Mouse (Mus musculus): Measurements from ENCODE around the gene Olfr1251. TPM values are rescaled to one million over a fixed set of nuclear protein-coding genes. Genes with fewer than 3 reads are reported as not detected.
"Not testable (repeated sequence)": the region's sequence is repeated elsewhere in the genome, so short reads cannot be mapped to it uniquely, and the experiment has no call there.

Gene Olfr1251
- total RNA-seq (2021): not detected in 2 replicates
- long read RNA-seq: 0 reads

DNA sequence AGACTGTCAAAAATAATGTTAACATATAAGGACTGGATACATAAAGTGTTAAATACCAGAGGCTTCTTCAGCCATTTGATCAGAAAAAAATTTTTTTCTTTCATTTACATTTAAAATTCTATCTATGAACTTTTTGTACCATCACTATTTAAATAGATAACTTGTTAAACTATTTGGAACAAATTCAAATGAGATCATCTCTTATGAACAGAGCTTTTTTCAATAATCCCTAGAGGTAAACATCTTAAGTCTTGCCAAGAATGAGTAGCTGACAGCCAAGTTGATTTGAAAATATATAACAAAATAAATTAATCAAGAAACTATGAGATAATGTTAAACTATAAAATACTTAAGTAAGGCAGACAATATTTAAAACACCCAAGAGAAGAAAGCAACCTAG is at the start of gene Olfr1251:
TSS of gene Olfr1251 (minus strand) at position 101 of the 400 bp plus-strand sequence.
- no peak for DNase-seq

DNA sequence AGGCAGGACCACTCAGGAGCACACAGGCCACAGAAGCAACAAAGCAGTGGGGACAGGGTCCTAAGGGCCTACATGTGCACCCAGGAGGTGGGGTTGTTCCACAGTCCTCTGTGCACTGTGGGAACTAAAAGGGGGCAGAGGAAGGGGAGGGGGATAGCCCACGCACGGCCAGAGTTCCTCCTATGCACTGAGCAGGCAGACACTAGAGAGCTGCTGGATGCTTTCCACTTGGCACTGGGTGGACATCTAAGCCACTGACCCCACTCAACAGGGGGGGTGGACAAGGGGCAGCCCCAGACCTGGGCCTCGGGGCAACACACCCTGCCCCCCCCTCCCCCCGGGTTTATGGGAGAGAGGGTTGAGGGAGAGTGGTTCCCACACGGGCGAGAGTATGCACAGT is 20.2 kb upstream of the Olfr1251 start:
- DNase-seq: no peak

DNA sequence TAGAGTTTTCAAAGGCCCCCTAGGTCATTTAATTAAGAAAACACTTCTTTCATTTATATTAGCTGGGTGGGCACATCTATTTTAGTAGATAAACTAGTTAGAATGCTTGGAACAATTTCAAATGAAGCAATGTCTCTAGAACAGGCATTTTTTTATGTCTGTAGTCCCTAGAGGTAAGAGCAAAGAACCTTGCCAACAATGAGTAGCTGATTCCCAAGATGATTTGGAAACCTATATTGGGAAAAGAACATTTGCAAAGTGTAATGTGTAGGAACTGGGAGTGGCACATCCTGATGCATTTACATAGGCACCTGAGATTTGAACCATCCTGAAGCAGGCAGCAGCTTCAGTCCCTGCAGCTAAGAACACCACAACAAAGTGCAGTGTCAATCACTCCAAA is 10.4 kb downstream of the Olfr1251 start, which contains the start of gene Olfr1250:
TSS of gene Olfr1250 (minus strand) at position 101 of the 400 bp plus-strand sequence.
- no peak for DNase-seq

DNA sequence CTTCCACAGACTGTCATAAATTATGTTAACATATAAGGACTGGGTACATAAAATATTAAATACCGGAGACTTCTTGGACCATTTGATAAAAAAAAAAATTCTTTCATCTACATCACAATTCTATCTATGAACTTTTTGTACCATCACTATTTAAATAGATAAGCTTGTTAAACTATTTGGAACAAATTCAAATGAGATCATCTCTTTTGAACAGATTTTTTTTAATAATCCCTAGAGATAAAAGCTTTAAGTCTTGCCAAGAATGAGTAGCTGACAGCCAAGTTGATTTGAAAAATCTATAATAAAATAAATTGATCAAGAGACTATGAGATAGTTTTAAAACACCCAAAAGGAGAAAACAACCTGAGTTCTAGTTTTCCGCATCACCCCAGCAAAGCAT is 36.9 kb downstream of the Olfr1251 start, which contains the start of gene Olfr1249:
TSS of gene Olfr1249 (minus strand) at position 101 of the 400 bp plus-strand sequence.
- no peak for DNase-seq

DNA sequence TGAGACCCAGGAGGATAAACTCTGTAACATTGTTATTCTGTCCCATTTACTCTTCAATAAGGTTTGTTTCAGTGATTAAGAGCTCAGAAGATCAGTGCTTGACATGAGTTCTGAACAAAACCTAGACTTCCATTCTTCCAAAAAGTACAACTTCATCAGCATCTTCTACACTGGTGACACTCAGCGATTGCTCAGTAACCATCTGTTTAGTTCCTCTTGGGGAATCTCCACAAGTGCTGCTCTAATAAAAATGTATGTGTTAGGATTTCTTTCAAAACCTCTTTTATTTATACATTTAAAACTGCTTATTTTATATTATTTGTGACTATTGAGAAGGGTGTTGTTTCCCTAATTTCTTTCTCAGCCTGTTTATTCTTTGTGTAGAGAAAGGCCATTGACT is 53.6 kb downstream of the Olfr1251 start, which contains the start of gene Olfr1248:
TSS of gene Olfr1248 (minus strand) at position 101 of the 400 bp plus-strand sequence.
- not testable (repeated sequence) for DNase-seq

Other genes starting within 250 kb of the Olfr1251 start
- gene Olfr1240, start 228.9 kb downstream of the Olfr1251 start, total RNA-seq (2021): not detected in 2 replicates
- gene Olfr1241, start 184.8 kb downstream of the Olfr1251 start, total RNA-seq (2021): not detected in 2 replicates
- not detected in 2 replicates for gene Olfr1242, start 173.6 kb downstream of the Olfr1251 start, total RNA-seq (2021)
- gene Olfr1243, start 140.4 kb downstream of the Olfr1251 start, total RNA-seq (2021): not detected in 2 replicates
- gene Olfr1245, start 93.5 kb downstream of the Olfr1251 start, total RNA-seq (2021): not detected in 2 replicates
- not detected in 2 replicates for gene Olfr1246, start 78.8 kb downstream of the Olfr1251 start, total RNA-seq (2021)
- gene Olfr1247, start 57.8 kb downstream of the Olfr1251 start, total RNA-seq (2021): not detected in 2 replicates
- not detected in 2 replicates for gene Olfr1248, start 53.7 kb downstream of the Olfr1251 start, total RNA-seq (2021)
- gene Olfr1249, start 37.0 kb downstream of the Olfr1251 start, total RNA-seq (2021): not detected in 2 replicates
- not detected in 2 replicates for gene Olfr1250, start 10.5 kb downstream of the Olfr1251 start, total RNA-seq (2021)
- gene Olfr1252, start 53.1 kb upstream of the Olfr1251 start, total RNA-seq (2021): not detected in 2 replicates
- gene Olfr1253, start 85.2 kb upstream of the Olfr1251 start, total RNA-seq (2021): not detected in 2 replicates
- gene Olfr1254, start 121.7 kb upstream of the Olfr1251 start, total RNA-seq (2021): not detected in 2 replicates
- not detected in 2 replicates for gene Olfr1255, start 140.1 kb upstream of the Olfr1251 start, total RNA-seq (2021)
- gene Olfr1256, start 169.6 kb upstream of the Olfr1251 start, total RNA-seq (2021): not detected in 2 replicates
- not detected in 2 replicates for gene Olfr48, start 176.3 kb upstream of the Olfr1251 start, total RNA-seq (2021)
- gene Olfr1257, start 206.5 kb upstream of the Olfr1251 start, total RNA-seq (2021): not detected in 2 replicates